Mouse (Mus musculus): Measurements from ENCODE around the gene Tmem54.

GRCm38 (mm10) chr4:129151276-129151811 is 46.0 kb downstream of the Tmem54 start:
- TF ChIP-seq EP300 (IDR thresholded peaks at IDR 0.05; ENCODE audit: insufficient read depth, low read depth, low read length) (no peak), POLR2A (IDR thresholded peaks at IDR 0.05; ENCODE audit: insufficient read depth, low read depth, low read length) (no peak)
